Mouse (Mus musculus) 416B (cell line): ENCODE results near the gene Lrig3.

Experiments used
- DNase-seq: peaks from one replicate; pipeline ENCODE4 v3.0.0; 2011; ENCODE audit warnings: low read depth

Lrig3 gene

DNA sequence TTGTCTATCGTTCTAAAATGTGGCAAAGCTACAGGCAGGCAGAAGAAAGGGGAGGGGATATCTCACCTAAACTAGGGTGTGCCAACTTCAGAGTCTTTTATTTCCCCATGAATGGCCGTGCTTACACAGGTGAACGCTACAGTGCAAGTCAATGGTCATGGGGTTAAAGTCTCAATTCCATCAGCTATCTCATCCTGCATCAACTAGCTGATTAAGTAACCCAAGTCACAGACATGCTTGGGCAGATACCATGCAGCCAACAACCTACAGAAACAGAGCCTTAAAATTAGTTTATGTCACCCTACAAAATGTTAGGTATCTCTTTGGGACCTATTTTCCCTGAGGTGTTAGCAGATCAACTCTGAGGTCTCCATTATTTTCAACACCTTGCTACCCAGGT, 1.3 kb upstream of the Lrig3 start:
- DNase-seq: no peak

DNA sequence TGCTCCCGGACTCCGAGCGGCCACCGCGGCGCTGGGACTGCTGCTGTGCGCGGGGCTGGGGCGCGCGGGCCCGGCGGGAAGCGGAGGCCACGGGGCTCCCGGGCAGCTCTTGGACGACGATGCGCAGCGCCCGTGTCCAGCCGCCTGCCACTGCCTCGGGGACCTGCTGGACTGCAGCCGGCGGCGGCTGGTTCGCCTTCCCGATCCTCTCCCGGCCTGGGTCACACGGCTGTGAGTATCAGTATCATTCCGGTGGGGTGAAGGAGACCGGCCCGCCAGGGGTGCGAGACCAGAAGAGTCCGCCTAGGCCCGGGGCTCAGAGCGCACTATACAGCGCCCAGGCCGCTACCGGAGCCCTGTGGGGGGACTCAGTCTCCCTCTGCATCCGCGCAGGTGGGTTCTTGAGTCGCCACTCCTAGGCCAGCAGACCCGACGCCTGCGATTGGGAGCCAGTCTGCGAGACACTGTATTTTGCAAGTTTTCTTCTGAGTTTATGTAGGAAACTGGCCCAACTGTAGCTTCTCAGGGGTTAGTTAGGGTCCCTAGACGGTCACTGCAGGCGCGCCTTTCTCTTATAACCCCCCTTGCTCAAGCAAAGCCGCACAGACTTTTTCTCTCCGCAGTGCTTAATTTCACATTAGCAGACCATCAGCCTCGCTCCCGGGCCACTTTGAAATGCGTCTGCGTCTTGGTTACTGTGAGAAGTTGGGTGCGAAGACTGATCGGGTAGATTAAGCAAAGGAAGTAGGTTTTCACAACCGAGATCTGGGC, 698 bp downstream of the Lrig3 start:
- DNase-seq: no peak

DNA sequence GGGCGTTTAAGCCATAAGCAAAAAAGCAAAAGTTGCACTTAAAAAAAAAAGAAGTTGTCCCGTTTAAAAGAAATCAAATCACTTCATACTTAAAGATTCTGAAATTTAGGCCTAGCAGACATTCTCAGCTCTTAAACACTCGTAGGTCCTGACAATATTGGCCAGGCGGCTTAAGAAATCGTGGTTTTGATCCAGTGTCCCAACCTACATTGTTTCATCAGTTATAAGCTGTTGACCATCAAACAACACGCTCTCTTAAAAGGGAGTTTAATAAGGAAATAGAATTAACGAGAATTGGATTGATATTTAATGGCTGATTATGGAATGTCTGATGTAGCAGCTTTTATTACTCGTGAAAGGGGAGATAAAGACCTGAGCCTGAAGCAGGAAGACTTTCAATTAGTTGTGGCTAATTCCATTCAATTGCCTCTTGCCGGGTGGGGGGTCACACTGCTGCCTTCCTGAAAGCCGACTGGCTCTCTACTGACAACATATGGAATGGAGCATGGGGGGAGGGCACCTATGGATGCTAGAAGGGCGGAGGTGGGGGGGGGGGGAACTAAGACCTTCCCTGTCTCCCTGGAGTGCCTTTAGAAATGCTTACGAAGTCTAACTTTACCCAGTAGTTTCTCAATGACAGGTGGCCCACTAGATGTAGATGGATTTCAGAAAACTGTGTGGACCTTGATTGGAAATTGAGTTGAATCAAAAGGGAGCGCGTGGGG, 1.6 kb downstream of the Lrig3 start:
- no peak for DNase-seq

DNA sequence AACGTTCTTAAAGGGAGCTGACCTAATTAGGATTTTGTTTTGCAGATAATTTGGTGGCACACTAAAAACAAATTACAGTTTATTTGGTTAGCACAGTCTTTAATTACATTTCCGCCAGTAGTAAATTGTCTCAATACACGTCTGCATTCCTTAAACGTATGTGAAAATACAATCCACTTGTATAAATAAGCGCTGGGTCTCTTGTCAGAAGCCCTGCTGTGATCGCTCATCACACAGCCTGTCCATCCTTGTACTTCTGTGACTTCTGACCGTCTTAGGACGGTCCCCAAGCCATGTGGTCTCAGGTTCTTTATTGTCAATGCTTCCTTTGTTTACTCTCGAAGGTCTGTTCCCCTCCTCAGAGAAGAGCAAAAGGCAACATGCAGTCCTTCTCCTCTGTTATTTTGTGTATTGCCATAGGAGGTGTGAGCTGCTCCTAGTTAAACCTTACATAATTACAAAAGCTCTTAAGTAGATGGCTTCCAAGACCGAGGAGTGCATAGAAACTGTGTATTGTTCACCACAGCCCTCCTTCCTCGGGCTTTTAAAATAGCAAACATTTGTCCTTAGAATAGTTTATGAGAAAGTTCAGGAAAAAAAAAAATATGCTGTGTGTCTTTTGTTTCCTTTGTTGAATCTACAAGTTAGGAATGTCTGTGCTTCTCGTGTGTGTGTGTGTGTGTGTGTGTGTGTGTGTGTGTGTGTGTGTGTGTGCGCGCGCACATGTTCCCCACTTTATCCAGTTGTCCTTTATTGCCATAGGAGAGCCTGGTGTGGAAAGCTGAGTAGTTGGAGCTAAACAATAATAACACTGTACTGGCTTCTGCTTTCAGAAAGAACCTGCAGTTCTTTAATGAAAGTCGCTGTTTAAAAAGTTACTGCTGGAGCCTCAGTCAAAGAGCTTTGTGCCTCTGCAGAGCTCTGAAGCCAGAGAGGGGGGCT, 2.5 kb downstream of the Lrig3 start:
- DNase-seq: no peak

DNA sequence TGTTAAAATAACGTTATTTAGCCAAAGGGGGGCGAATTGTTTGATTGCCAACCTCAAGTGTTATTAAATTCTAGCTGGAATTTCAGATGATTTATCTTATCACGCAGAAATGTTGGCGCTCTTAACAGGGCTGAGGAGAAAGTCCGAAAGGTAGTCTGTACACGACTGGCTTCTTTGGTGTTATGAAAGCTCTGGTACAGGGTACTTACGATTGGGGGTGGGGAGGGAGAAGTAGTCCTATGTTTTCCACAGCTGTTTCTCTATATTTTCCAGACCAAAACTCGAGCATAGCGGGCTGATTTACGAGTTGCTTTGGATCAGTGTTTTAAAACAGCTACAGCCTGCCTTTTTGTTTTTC, 3.1 kb downstream of the Lrig3 start:
- DNase-seq: no peak

DNA sequence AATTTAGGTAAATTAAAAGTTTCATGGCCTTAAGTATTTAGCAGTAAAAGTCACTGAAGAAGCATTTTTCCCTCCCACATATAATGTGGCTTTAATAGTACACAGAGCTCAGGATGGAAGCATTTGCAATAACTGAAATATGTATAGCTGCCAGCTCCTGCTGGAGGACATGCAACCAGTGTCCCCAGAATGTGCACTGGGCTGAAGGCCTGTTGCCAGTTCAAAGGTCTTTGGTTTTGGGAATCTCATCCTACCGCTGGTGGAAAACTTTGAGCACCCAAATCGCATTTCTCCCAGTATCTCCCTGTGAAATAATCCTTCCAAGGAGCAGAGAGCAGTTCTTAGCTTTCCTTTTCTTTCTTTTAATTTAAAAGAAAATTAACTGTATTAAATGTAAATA, 4.1 kb downstream of the Lrig3 start:
- no peak for DNase-seq

DNA sequence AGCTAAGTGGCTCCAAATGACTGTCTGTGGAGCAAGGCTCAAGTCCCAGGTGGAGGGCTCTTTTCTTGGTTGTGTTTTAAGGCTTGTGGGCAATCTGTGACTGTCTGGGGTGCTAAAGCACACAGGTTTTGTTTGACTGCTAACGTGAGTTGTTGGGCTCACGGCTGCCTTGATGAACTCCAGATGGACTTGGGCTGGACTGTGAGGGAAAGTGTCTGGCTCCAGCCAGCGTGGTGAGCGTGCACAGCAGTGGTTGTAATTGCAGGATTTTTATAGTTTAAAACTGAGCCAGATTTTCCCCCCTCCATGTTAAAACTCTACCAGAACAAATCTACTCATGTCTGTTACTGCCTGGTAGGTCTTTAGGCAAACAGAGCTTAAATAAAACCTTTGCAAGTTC, 4.5 kb downstream of the Lrig3 start:
- no peak for DNase-seq

DNA sequence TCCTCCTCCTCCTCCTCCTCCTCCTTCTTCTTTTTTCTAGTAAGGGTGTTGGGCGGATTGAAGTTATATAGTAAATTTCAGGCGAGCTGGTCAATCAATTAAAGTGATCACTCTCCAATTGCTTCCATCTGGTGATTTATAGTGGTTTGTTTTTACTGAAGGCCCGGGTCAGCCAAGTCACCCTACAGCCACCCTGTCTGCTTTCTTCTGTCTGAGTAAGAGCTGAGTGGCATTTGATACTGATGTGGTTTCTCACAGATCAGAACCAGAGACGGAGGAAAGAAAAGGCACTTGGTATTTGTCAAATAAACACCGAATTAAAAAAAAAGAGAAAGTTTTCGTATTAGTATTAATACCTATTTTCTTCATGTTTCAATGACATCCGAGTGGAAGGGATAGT, 7.8 kb downstream of the Lrig3 start:
- DNase-seq: no peak

DNA sequence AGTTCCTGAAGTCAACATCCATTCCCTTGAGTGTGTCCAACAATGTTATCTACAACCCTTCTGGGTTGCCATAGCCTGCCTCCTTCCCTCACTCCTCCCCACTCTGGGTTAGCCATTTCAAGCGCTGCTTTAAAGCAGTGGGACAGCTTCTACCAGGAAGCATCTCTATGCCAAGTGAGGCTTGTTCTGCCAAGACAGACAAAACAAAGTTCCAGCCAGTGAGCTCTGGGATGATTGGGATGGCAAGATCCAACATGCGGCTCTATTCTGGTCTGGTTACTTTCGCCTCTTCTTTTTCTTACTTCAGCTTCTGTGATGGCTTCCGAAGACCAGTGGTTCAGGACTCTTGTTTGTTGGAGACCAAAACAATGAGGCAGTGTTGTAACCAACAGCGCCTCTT, 16.0 kb downstream of the Lrig3 start:
- DNase-seq: no peak

DNA sequence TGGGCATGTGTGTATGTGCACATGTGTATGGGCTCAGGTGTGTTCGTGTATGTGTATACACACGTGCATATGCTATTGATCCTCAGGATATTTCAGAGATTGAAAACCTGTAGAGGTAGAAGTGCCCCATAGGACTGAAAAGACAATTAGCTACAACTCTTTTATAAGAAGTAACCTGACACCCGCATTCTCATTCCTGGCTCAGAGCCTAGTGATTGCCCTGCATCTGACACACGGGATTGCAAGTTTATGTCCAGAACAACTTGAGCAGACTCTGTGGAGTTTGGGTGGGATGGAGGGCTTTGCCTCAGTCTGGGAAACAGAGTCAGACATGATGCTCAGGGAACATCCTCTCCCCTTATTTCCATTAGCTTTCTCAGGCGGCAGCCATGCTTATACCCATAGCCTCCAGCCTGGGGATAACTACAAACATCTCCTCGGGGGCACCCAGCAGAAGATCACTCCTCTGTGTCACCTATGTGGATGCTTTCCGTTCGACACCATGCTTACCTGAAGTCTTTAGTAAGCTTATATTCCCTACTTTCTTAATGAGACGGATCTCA, 18.6 kb downstream of the Lrig3 start:
- no peak for DNase-seq

DNA sequence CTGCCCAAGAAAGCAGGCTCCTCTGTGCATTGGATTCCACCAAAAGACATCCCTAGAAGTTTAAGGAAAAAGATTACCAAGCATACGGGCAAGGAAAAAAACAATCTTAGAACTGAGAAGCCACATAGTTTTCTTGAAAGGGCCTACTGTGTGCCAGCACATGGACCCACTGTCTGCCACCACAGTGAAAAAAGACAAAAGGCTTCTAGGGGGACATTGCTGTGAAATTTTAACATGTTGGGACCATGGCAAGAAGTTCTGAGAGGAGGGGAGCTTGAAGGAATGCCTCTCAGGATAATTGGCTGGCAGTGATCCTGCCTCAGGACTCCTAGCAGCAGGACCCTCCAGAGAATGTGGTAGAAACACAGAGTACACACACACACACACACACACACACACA, 19.8 kb downstream of the Lrig3 start:
- no peak for DNase-seq

DNA sequence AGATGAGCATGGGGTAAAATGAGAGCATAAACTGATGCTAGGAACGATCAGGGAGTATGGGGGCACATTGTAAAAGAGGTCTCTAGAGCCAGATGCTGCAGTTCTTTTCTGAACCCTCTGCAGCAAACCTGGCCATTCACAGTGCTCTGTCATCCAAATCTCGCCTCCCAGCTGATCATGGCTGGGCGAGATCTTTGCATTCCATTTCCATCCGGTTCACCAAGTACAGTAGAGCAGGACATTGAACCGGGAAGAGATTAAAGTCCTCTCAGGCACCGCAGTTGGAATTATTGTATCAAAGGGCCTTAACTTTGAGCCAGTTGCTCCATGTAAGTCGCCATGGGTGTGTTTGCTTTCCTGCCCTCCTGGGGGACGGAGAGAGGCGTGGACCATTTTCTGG, 20.5 kb downstream of the Lrig3 start:
- no peak for DNase-seq

DNA sequence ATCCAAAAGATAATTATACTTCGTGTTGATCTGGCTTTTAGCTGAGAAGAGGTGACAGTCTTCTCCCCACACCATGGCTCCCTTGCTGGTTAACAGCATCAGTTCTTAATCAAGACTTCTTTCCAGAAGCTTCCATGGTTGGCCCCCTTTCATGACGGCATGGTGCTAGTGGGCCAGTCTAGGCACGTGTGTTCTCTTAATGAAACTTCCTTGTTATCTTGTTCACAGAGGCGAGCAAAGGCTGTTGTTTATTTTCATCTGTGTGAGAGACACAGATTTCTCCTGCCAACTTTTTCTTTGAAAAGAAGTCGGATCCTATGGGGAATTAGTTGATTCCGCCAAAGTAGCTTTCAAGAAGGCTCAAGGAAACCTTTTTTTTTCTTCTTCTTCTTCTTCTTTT, 21.3 kb downstream of the Lrig3 start:
- no peak for DNase-seq

DNA sequence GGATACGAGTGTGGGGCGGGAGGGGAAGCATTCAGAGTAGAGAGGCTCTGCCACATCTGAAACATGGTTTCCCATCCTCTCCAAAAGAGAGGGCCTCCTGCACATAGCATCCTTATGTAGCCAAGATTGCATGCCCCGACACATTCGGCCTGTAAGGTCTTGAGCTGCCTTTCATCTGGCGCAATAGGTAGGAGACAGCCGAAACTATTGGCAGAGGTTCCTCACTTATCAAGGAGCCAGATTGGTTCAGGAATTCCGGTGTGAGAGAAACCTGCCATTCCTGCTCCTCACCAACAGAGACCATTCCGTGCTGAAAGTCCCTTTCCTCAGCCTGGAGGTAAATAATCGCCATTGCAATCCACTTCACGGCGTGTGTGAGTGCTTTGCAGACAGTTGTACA, 22.1 kb downstream of the Lrig3 start:
- no peak for DNase-seq

DNA sequence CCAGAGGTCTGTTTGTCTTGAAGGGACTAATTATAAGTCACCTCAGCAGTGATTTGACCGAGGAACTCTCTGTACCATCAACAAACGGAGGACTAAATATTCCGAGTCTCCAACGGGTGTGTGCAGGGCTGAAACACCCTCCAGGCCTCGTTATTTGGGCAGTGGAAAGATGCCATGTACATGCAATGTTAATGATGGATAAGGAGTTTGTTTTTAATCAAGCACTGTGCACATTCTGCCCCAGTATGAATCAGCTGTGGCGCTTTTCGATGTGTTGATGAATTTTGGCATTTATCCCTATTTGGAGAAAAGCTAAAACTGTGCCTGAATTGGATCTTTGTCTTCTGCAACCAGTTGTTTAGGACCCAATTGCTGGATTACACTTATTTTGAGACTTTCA, 23.9 kb downstream of the Lrig3 start:
- no peak for DNase-seq

DNA sequence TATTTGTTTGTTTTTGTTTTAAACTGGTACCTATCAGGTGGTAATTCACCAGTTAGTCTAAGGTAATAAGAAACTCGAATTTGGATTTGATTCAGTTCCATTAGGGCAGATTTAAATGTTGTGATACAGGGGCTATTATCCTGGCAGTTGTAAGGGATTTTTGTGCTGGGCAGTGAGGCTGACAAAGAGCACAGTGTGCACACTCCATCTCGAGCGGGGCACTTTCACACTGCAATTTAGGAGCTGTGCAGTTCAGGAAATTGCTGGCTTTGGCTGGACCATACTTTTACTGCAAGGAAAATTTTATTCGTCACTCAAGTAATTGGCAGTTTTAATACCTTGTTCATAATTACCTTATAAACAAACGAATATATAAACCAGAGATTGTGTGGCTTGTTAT, 24.4 kb downstream of the Lrig3 start:
- no peak for DNase-seq

DNA sequence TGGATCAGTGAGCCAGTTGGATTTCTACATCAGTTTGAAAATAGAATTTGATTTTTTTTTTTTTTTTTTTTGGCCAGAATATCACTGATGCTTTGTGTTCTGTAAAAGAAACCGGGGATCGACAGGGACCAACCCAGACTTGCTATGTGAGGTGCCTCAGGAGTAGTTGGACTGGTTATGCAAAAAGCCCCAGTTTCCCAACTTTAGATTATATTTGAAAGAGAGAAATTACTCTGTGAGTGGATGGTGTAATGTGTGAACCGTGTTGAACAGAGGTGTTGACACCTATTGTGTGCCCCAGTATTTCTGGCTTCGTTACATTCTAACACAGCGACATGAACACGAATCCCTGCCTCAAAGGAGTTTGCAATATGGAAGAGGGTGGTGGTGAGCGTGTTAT, 25.9 kb downstream of the Lrig3 start:
- DNase-seq: no peak

DNA sequence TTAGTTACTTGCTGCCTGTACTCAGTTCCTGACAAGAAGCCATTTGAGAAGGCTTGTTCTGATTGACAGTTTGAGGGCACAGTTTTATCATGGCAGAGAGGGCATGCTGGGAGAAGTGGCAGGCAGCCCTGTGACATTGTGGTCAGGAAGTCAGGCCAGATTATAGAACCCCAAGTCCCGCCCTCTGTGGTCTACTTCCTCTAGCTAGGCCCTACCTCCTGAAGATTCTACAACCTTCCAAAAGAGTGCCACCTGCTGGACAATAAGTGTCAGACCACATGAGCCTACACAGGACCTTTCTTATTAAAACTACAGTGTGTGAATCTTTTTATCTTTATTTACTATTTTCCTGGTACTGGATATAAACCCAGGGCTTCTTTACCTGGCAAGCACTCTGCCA, 28.9 kb downstream of the Lrig3 start:
- peak; percentile 34 for DNase-seq

DNA sequence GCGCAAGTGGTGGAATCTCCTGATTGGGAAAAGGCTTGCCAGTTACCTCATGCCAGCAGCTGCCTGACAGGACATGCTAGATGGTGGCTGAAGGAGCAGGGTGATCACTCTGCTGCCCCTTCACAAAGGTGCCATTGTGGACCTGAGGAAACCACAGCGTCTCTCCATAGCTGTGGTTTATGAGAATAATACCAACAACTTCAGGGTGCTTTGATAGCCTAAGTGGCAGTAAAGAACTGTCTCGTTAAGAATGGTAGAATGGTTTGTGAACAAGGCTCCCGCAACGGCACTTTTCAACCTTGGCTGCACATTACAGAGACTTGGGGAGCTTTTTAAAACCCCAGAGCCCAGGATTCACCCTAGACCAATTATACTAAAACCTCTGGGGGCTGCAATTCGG, 29.7 kb downstream of the Lrig3 start:
- no peak for DNase-seq

DNA sequence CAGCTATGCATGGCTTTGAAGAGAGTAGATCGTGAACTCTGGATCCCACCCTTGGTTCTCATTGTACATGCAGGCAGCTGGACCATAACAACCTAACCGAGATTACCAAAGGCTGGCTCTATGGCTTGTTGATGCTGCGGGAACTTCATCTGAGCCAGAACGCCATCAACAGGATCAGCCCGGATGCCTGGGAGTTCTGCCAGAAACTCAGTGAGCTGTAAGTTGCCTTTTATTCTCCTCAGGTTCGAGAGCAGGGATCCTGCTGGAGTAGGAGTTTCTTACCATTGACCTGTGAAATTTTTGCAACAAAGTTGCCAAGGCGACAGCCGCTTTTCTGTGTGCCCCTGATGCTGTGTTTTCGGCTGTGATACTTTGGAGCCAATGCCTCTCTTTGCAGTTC, 31.0 kb downstream of the Lrig3 start:
- no peak for DNase-seq

DNA sequence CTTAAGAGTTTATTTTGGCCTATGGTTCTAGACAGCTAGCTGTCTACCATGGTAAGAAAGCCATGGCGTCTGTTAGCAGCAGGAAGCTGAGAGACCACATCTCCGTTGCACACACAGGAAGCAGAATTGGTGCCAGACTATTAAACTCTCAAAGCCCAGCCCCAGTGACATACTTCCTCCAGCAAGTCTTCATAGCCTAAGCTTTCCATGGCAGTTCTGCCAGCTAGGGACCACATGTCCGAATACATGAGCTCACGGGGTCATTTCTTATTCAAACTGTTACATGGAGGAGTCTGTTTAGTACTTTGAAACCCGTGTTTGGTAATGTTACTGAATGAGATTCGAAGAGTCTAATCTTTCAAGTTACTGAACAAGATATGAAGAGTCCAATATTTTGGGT, 33.6 kb downstream of the Lrig3 start:
- DNase-seq: no peak

DNA sequence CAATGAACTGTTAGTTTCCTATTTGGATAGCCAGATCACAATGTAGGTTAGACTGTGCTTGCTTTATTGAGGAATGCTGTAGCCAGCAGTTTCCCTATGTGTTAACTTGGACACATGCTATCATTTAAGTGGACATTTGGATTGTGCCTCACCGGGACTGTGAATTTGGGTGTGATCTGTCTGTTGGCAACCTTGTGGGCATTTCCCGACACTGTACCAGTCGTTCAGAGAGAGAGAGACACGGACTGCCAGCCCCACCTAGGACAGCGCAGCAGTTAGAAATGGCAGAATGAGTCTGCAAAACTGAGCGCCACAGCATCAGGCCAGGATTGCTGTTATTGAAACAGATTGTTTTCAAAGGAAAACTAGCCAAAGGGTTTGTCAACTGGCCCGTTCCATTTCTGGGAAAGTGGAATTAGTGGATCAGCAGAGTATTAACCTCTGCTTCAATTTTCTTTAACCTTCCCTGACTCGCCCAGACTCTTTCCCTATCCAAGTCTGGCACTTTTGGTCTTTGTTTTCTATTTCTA, 35.0 kb downstream of the Lrig3 start:
- DNase-seq: no peak
